Mouse (Mus musculus) monocyte, adult 2 months (primary cell): ENCODE results near the gene Kin.
A peak's percentile ranks its signal among the peaks of the same experiment; 100 is the strongest.

Experiments used
- DNase-seq, 2 experiments: peaks; one replicate each; pipeline ENCODE4 v3.0.0; 2022; ENCODE audit warnings: low spot score in 2 of 2, low read depth in 1 of 2

Kin gene

DNA sequence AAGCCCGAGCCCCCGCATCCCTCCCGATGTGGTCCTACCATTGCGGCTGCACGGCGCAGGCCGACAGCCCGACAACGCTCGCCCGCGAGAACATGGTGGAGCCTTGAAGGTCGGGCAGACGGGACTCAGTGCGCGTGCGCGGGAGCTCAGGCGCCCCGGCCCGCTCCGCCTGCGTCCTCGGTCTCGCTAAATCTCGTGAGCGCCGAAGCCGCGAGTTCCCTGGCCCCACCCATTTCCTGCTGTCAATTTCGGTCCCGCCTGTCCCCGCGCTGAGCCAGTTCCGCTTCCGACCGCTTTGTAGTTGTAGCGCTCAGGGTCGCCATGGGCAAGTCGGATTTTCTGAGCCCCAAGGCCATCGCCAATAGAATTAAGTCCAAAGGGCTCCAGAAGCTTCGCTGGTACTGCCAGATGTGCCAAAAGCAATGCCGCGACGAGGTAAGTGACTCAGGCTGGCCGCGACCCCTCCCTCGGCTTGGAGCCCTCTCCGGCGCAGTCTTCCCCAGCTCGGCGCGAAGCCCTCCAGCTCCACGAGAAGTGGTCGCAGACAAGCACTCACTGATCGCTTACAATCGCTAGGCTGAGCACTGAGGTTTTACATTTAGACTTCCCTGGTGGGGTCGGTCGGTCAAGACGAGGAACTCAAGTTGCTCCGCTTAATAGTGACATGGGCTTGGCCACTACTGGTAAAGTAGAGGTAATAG lies at the start of gene Kin, which contains the start of gene Atp5c1:
Gene Kin (plus strand): TSS at position 284 of the 701 bp plus-strand sequence.
Gene Atp5c1 (minus strand): TSS at position 201 of the 701 bp plus-strand sequence.
- DNase-seq: peak; percentile 91 to 96

DNA sequence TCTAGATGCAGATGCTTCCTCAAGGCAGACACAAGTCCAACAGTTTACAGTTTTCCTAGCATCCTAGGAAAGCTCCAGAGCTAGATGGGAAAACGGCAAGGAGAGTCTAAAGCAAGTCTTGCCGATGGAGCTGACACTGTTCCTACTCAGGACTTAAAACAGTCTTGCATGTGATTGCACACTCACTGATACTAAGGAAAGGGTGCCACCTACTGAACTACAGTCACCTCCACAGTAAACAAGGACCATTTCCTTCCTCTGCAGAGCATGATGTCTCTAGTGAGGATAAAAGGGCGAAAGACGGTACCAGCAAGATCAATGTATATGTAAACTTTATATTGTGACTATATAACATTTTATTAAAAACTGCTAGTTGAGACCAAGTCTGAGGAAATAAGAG lies 46.7 kb upstream of the Kin start:
- no peak for DNase-seq

DNA sequence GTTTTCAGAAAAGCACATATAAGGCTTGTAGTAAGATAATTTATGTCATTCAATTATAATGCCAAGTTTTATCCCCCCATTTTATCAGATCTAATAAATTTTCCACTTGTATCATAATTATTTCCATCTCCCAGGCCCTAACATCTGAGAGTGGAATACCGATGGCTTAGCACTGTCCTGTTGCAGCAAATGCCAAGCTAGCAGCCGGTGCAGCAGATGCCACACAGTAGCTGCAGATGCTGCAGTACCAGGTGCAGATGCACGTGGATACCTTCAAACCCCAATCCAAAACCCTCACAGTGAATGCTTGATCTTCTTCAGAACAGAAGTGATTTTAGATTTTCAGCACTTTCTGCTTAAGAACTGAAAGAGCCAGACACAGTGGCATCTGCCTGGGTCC lies 45.4 kb upstream of the Kin start:
- no peak for DNase-seq

DNA sequence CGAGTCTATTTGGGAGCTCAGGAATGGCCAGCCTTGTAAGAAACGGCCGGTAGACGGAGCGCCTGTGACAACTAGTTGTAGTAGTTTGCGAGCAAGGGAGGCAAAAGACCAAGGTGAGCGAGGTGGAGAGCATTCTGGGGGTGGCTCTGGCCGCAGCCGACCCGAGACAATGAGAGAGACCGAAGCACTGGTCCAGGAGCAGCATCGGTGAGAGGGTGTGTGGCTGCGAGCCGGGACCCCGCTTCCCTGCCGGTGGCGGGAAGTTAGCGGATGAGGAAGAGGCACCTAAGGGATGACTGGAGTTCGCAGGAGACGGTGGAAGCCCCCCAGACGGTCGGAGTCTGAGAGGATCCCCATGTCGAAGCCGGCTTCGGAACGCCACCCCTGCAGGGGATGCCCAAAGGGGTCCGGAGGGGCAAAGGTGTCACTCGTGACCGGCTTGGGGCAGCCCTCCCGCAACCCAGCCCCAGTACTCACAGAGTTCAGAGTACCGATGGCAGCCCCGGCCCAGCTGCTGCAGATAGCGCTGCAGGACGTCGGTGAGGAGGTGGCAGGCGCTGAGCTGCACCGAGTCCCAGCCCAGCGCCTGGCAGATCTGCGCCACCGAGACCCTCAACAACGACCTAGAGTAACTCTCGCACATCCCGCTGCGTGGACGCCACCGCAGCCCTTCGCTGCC lies 32.5 kb upstream of the Kin start:
- DNase-seq: no peak

DNA sequence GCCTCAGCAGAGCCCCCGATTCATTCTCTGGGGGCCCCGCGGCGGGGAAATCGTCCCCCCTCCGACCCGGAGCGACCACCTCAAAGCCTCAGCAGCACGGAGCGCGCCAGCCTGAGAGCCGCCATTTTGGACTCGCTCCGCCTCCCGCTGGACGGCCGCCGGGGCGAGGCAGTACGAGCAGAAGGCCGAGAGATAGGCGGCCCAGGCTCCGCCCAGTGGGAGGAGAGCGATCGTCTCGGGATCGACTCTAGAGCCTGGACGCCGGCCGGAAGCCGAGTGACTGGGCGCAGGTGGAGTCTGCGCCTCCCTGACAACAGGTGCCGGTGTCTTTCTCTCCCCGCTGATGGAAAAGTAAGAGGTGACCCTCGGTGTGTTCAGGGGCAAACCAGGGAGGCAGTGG lies 31.9 kb upstream of the Kin start, which contains the start of gene Taf3:
Gene Taf3 (minus strand): TSS at position 136 of the 400 bp plus-strand sequence.
- peak; percentile 64 to 83 for DNase-seq

DNA sequence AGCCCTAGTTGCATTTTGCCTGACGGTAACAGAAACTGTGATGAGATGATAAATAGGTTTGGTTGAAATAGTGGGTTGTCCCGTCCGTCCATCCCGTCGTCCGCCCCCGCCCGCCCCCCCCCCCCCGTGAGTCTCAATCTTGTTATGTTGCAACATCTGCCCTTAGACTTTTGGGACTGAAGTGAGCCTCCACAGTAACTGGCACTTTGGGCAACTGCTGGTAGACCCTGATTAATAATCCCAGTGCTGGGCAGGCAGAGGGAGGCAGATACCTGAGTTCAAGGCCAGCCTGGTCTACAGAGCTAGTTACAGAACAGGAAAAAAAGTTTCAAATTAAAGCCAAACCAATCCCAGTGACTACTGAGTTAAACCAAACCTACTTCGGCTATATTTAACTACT lies 30.9 kb upstream of the Kin start:
- no peak for DNase-seq

DNA sequence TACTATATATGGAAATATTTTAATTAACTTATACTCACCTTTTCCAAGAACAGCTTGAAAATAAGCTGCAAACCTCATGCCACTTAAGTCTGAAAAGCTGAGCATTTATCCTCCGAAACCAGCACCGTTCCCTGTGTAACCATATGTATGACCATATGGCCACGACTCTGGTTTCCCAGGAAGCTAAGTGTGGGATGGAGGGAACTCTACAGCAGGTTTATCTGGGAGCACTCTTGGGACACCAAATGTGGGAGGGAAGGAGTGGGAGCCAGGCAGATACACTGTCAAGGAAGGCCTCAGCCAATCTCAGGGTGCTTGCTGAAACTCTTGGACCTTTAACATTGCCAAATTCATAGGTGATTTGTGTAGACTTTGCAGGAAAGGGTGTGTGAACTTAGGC lies 29.5 kb upstream of the Kin start:
- no peak for DNase-seq

DNA sequence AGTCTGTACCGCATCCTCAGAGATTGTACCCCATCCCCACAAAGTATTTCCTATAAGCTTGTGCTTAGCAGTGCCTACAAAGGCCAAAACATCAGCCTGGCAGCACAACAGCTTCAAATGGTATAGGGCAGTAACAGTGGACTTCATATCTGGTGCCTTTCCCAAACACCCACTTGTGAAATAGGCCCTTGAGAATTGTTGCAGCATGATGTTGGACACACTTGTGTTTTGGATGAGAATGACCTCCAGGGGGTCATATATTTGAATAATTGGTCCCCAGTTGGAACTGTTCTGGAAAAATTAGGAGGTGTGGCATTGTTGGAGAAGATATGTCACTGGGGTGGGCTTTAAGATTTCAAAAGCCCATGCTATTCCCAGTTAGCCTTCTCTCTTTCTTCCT lies 28.4 kb upstream of the Kin start:
- no peak for DNase-seq

DNA sequence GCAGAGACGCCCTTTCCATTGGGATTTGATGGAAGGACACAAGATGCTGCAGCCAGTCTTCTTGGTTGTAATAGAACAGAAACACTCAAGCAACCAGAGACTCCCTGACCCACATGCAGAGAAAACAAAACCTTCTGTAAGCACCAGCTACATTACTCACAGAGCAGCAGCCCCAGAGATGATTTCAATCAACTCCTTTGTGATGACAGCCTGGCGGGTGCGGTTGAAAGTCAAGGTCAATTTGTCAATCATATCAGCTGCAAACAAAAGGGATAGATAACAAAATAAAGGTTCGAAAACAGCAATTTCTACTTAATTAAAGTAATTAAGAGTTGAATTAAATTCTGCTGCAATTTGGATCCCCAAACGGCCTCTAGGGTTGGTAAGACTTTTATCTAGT lies 21.6 kb upstream of the Kin start:
- DNase-seq: no peak

DNA sequence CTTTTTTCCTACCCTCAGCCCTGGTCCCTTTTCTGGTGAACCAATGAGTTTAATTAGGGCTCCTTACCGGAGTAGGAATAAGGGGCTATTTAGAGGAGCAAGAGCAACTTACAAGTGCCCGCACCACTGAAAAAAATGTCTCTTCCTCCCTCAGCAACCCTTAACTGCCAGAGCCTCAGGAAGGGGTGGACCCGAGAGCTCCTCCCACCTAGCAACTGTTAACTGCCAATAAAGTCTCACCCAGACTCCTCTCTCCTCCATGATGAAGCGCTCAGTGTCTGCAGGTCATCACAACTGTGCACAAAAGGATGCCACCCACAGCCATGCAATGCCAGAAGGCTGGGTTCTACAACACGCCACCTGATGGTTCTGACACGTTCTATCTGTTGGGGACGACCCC lies 8.6 kb upstream of the Kin start:
- DNase-seq: no peak

DNA sequence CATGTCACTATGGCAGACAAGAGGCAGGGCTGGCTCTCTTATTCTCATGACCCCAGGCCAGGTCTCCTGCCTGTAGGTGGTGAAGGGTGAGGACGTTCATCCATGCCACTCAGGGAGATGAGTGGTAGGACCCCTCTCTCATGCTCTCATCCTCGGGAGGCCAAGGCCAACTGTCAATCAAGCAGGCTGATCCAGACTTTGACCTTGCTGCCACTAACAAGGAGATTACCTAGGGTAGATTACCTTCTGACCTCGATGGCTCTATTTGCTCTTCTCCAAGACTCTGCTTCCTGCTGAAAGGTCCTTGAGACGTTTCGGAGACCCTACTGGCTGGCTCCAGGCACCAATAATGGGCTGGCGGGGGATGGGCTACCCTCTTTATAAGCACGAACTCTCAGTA lies 5.9 kb upstream of the Kin start:
- DNase-seq: no peak

DNA sequence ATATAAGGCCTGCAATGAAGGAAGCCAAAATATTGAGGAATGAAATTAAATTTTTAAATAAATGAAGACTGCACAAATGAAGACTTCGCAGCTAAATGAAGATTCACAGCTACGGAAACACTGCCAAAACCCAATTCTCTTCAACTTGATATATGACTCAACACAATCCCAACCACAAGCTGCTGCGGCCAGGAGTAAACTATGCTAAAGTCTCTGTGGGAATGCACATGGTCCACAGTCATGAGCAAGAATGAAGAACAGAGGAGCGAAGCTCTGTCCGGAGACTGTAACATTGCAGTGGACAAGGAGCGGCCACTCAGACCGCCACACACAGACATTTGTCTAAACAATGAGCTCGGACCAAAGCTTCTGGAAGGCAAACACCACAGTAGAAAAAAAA lies 3.7 kb upstream of the Kin start:
- no peak for DNase-seq

DNA sequence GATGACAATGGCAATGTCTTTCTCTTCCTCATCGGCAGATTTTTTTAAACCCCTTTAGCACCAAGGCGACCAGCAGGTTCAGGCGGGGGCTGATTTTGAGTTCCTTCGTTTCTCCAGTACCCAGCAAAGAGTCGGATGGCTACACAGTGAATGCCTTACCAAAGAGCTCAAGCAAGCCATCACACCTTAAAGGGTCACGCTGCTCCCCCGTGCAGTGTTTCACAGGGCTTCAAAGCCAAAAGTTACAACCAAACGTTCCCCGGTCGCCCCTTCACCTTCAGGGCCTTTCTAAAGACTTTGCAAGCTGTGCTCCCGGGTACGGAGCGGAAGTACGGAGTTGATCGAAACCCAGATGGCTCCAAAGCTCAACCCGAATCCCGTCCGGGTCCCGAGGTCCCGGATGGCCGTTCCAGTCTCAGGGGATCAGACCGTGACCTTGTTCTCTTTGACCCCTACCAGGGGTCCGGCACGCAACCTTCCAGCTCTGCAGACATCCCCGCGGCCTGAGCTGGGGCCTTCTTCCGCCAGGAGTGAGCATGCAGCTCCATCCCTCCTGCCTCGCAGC lies 566 bp upstream of the Kin start:
- peak in 1 of 2 experiments; percentile 3 for DNase-seq

DNA sequence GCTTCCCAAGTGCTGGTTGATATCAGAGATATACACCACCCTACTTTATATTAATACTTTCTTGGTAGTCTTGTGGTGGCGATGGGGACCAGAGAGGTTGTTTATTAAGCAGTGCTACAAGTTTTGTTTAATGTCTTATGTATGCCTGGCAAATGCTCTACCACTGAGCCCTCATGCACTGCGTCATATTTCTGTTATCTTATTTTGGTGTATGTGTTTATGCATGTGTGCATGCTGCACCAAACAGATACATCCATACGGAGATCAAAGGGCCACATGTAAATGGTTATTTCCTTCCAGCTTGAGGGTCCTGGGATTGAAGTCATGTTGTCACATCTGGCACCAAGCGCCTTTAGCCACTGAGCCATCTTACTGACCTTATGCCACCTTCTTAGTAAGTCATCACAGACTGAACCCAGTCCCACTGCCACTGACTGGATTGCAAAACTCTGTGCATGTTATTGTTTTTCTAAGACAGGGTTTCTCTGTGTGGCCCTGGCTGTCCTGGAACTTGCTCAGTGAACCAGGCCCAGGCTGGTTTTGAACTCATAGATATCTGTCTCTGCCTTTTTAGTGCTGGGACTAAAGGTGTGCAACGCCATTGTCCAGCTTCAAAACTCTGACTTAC lies 1.2 kb downstream of the Kin start:
- no peak for DNase-seq

DNA sequence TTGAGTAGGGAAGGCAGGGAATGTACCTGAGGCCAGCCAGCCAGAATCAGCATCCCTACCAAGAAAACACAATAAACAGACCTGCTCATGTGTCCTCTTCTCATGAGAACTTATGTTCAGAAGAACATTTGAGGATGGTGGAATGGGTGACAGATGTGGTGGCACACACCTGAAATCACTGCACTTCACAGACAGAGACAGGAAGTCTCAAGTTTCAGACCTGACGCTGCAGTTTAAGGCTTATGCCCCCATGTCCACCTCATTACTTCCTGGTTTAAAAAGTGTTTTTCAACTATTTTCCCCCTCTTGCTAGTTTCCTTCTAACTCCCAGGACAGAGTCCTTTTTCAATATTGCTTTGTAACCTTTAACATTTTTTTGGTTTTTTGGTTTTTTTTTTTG lies 2.3 kb downstream of the Kin start:
- DNase-seq: no peak

DNA sequence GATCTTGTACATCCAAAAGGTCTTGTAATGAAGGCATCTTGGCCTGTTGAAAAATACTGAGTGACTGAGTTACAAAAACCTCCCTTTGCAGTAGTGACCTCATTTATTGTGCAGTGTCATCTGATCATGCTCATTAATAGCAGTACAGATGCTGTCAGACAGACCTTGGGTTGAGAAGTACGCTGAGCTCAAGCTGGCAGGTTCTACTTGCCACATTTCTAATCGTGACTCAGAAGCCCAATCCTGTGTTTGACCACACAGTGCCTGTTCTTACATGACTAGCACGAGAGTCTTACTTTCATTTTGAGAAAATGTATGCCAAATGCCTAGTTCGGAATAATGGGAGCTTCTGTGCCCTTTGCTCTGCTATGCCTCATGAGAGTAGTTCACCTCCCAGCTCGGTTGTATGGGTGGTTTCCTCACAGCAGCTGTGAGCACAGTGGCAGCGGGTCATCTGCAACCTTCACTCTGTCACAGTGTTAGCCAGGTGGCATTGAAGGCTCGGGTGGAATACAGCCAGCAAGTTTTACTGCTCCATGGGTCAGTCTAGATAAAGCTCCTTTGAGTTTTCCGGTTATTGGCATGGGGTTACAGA lies 7.0 kb downstream of the Kin start:
- no peak for DNase-seq

DNA sequence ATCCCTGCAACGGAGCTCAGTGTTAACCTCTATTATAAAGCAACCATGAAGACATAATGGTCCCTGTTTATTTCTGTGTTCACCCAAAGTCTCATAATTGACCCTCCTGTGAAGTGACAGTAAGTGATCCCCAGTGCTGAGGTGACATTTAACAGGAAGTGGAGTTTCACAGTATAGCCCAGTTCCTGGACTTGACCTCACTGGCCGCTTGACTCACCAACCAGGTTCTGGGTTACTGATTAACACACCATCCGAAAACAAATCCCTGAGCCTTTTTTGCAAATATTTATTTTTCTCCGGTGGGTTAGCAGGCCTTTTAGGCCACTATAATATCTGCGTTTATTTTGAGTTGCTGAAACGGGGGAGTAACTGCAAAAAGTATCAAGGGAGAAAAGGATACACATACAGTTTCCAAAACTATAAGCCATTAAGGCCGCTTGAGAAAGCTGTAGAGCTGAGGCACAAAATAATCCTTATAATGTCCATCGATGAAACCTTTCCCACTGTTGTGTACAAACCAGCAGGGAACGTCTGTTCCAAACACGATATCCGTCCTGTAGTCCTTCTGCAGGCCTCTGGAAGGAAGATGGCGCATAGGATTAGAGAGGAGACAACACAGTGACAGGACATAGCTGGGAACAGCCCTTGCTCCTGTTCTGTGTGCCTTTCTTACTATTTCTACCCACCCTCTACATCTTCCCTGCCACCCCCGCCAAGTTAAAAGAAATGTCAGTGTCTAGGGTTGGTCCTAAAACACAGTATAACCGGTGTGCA lies 14.1 kb downstream of the Kin start:
- no peak for DNase-seq

DNA sequence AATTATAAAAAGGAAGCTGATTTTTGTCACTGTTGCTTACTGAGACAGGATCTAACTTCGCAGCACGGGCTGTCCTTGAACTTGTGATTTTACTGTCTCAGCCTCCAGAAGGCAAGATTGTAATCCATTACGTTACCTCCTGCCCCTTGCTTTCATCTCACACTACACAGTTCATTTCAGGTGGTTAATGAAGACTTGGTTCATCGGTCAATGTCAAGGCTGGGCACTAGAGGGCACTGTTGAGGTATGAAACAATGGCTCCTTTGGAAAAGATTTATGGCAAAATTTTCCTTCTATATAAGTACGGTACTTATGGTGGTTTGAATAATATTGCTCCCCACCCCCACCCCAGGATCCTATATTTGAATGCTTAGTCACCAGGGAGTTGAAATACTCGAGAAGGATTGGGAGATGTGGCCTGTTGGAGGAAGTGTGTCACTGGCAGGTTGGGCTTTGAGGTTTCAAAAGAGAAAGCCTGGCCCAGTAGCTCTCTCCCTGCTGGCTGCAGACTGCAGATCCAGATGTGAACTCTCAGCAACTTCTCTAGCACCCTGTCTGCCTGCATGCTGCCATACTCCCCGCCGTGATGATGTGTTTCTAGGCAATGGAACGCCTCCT lies 18.3 kb downstream of the Kin start:
- no peak for DNase-seq

DNA sequence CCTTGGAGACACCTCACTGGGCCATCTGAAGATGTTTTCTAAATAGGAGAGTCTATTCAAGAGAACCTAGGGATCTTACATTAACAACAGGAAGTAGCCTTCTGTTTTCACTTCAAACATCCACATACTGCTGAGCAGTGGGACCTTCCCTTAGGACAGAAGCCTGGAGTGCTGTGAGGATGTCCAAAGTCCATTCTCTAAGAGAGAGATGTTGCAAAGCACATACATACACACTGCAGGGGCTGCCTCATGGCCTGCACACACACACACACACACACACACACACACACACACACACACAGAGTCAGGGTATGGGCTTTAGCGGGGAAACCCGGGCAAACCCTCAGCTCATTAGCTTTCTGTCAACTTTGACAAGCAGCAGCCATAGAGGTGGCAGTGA lies 20.1 kb downstream of the Kin start:
- no peak for DNase-seq

DNA sequence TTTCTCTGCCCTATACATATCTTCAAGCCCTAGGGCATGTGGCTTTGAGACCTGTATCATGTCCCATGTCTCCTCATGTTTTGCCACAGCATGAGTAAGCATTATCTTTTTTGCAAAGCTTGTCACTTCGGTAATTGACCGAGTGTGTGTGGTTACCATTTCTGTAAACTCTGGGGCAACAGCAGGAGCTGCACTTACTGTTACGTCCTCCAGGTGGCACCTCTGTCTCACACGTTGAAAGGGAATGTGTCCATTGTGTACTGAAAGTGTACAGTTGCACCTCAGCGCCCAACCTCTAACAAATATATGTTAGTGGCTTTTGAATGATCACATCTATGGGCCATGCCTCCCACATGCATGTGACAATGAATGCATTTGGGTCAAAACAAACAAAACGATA lies 20.8 kb downstream of the Kin start:
- no peak for DNase-seq
